Mouse (Mus musculus) lung, adult 18-20 months (tissue): ENCODE measurements around the gene Gpr61.

Experiments used
- DNase-seq, 2 experiments: peaks; one replicate each; pipeline ENCODE4 v3.0.0; 2022; ENCODE audit warnings: mixed read lengths in 2 of 2

The Gpr61 gene

DNA sequence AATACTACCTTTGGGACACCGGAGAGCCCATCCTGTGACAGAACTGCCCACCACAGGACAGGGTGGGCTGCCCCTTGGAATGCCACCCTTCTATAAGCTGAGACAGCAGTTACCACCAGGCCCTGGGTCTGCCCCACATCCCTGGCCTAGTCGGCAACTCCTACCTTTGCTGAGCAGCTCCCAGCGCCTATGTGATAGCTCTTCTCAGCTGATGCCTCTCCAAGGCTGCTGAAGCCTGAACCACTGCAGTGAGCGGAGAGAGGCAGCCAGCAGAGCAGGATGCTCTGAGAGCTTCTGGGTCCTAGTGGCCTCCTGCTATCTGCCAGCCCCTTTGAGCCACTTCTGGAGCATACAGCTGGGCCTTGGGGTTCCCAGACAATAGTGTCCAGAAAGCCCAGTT lies at the start of gene Gpr61:
Gene Gpr61 (minus strand): TSS at position 227 of the 400 bp plus-strand sequence.
- no peak for DNase-seq

DNA sequence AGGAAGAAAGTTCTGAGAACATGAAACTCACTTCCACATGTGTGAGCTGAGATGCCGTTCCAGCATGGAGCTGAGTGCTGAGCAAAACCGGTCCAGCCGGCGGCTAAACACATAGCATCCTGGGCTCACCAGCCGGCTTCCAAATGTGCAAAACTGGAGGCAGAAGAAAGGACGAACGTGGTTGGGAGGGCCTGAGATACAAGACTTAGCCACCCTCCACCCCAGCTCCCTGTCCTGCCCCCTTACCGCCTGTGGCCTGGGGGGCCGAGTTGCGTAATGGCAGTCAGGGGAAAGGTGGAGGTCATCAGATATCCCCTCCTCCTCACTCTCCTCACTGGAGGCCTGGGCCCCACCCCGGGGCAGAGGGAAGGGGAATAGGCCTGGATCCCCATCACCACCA lies 49.8 kb upstream of the Gpr61 start:
- no peak for DNase-seq

GRCm38 (mm10) chr3:108203621-108204325 lies 49.1 kb upstream of the Gpr61 start:
- DNase-seq: peak; percentile 74 to 81

DNA sequence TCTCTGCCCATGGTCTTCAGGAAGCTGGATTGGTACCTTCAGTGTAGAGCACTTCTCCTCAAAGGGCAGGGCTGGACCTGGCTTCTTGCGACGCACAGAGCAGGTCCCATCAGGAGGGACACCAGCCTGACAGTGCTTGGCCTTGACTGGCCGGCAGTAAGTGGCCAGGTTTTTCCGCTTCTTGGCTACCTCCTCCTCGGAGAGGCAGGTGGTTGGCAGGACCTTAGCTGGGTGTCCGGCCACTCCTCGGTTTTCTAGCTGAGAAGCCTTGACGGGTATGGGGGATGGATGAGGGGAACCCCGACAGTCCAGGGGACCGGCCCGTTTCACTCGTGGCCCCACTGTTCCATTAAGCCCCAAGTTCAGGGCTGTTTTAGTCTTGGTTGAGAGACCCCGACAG lies 48.5 kb upstream of the Gpr61 start:
- no peak for DNase-seq

- DNase-seq: peak; percentile 72 to 86
Observed at GRCm38 (mm10) chr3:108202506-108202905, 47.8 kb upstream of the Gpr61 start.

GRCm38 (mm10) chr3:108200329-108201323 lies 45.9 kb upstream of the Gpr61 start, which contains the start of gene Cyb561d1:
TSS of gene Cyb561d1 (minus strand) at chr3:108201212.
- peak; percentile 97 to 98 for DNase-seq

DNA sequence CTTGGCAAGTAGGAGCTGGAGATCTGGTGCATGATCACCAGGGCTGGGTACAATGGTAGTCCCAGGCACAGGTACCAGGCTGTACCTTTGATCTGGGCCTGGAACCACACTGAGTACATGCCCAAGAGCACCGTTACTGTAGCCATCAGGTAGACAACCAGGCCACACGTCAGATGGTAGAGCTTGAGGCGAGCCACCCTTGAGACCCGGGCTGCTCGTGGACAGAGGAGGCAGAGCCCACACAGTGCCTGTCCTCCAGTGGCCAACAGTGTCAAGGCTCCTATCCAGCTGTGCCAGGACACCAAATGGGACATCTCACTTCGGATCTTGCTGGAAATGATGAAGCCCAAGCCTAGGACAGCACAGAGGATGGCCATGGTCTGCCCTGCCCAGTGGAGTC lies 44.5 kb upstream of the Gpr61 start:
- DNase-seq: no peak

- DNase-seq: peak in 1 of 2 experiments; percentile 52
Observed at GRCm38 (mm10) chr3:108197066-108197497, 42.4 kb upstream of the Gpr61 start.

- no peak for DNase-seq
Observed at GRCm38 (mm10) chr3:108195941-108196590, 41.4 kb upstream of the Gpr61 start.

DNA sequence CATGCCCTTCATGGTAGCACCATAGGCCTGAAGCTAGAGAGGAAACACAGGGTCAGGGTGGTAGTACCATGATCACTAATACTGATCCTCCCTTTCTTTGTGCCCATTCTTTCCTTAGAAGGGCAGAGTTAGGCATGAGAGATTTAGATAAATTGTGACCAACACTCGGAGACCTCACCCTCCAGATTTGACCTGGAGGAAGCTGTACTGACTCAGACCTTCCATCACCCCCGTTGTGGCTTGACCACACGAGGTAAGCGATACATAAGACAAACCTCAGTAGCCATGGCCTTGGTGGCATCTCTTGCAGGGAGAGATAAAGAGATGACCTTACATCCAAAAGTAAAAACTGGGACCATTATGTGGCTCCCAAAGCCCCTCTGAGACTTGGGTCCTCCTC lies 40.6 kb upstream of the Gpr61 start:
- no peak for DNase-seq

DNA sequence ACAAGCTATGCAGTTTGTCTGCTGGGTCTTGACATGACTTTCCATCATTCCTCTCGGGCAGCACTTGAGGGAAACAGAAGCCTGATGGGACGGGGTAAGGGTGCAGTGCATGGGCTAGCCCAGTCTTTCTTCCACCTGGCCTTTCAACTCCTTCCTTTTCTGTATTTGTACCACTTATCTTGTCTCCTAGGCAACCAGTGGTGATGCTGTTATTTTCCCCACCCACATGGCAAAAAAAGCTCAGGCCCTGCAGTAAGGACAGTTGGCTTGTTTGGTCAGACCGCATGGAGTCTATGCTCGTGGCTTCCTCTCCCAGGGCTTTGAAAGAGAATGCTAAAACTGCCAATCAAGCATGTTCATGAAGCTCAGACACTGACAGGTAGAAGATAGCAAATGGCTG lies 39.0 kb upstream of the Gpr61 start:
- no peak for DNase-seq

GRCm38 (mm10) chr3:108189897-108190296 lies 35.2 kb upstream of the Gpr61 start:
- DNase-seq: no peak

DNA sequence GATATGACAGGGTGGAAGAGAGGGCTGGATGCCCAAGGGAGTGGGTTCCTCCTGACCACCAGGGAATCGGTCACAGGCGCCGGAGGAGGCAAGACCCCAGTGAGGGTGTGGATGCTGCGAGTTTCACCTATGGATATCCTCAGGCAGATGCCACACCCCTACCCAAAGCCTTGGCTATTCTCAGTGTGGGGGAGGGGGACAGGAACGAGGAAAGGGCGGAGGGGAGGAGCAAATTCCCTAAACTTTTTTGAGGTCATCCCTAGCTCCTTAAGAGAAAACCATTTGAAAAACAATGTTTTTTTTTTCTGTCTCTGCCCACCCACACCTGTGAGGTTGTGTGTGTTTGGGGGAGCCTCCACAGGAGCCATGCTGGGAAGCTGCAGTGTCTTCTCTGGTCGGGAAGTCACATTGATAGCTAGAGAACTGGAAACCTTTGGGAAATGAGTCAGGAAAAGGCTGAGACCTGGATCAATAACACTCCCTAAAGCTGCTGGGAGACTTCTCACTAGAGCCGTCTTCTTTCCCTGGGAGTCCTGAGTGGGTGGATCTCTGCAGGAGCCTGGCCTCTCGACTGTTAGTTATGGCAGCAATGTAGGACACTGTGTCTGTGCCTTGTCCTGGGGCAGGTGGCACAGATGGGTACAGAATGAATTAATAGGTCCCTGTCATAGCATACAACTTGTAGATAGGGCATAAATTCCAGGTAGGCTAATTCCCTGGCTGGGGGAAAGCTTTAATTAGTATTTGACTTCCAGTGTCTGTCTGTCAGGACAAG lies 34.2 kb upstream of the Gpr61 start:
- no peak for DNase-seq

DNA sequence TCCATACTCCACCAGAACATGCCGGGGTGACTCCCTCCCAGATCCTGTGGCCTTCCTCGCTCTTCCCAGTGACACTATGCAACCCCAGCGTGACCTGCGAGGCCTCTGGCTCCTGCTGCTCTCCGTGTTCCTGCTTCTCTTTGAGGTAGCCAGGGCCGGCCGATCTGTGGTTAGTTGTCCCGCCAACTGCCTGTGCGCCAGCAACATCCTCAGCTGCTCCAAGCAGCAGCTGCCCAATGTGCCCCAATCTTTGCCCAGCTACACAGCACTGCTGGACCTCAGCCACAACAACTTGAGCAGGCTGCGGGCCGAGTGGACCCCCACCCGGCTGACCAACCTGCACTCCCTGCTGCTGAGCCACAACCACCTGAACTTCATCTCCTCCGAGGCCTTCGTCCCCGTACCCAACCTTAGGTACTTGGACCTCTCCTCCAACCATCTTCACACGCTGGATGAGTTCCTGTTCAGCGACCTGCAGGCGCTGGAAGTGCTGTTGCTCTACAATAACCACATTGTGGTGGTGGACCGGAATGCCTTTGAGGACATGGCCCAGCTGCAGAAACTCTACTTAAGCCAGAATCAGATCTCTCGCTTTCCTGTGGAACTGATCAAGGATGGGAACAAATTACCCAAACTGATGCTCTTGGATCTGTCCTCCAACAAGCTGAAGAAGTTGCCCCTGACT lies 32.6 kb upstream of the Gpr61 start:
- DNase-seq: no peak

- peak; percentile 44 for DNase-seq
Observed at GRCm38 (mm10) chr3:108186098-108187047, 31.7 kb upstream of the Gpr61 start, which contains the start of gene Amigo1. TSS of gene Amigo1 (plus strand) at chr3:108186335.

DNA sequence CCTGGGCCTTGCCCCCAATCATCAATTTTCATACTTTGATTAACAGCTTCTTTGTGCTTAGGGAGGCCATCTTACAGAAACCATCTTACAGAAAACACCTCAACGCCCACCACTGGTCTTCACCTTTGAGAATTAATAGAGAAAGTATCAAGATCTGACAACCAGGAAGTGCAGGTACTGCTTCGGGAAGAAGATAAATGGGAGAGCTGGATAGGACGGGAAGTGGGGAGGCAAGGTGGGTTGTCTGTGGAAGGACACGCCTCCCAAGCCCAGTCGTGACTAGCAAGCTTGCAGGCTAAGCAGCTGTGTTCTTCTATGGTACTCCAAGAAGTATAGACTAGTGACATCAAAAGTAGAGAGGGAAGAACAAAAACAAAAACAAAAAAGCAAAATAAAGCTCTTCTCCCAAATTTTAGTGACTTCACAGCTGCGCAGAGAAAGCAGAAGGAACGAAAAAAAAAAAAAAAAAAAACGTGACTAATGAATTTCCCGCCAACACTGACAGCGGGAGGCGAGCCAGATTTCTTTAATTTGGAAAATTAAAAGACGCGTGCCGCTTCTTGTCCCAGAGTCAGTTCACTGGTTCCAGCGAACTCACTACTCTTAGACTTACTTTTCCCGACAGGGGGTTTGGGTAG lies 30.9 kb upstream of the Gpr61 start:
- DNase-seq: no peak

- DNase-seq: peak; percentile 76 to 82
Observed at GRCm38 (mm10) chr3:108184742-108185141, 30.1 kb upstream of the Gpr61 start.

DNA sequence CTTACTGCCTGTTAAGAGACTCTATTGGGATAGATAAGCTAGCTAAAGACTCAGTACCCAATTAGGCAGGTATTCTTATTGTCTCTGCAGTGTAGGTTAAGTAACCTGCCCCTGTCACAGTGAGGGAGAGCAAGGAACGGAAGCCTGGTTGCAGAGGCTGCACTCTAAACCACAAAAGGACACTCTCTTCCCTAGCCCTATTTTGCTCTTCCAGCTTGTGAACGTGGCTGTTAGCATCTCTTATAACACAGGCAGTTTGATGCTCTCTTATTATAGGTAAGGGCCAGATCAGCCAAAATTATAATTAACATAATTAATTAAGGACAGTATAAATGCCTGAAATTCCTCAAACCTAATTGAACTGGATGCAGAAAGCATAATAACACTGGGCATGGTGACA lies 25.8 kb upstream of the Gpr61 start:
- DNase-seq: no peak

GRCm38 (mm10) chr3:108178756-108179715 lies 24.4 kb upstream of the Gpr61 start:
- DNase-seq: no peak
